Mouse (Mus musculus) intestine, embryonic 16.5 days (tissue): ENCODE data around the gene Igflr1. TPM values are rescaled to one million over a fixed set of nuclear protein-coding genes. Genes with fewer than 3 reads are reported as not detected.

ENCODE experiments used
- ATAC-seq: fragments of 200-750 bp; cut with Nextera tagmentation; 2 replicates; pipeline ENCODE4 v1.8.0; 2017; ENCODE audit warnings: moderate TSS enrichment, moderate library complexity
- H3K27ac ChIP-seq: fragments of 300-500 bp; sonication (generic); 2 replicates; pipeline ENCODE4 v1.5.1; 2014; ENCODE audit warnings: mild to moderate bottlenecking, low read length
- H3K27me3 ChIP-seq: fragments of 300-500 bp; sonication (generic); replicated peaks from 2 replicates; pipeline ENCODE4 v1.6.1; 2014; ENCODE audit warnings: low read length, control low read depth, mixed read lengths; ENCODE audit not compliant: control insufficient read depth, insufficient read depth
- H3K36me3 ChIP-seq: fragments of 300-500 bp; sonication (generic); 2 replicates; pipeline ENCODE4 v1.6.1; 2014; ENCODE audit warnings: low read length, control low read depth; ENCODE audit not compliant: control insufficient read depth, insufficient read depth
- H3K4me1 ChIP-seq: fragments of 300-500 bp; sonication (generic); 2 replicates; pipeline ENCODE4 v1.6.1; 2014; ENCODE audit warnings: low read length, control low read depth, mixed read lengths; ENCODE audit not compliant: control insufficient read depth, insufficient read depth
- H3K4me2 ChIP-seq: fragments of 300-500 bp; sonication (generic); 2 replicates; pipeline ENCODE4 v1.6.1; 2014; ENCODE audit warnings: low read depth, low read length, control low read depth
- H3K4me3 ChIP-seq: fragments of 300-500 bp; sonication (generic); 2 replicates; pipeline ENCODE4 v1.5.1; 2014; ENCODE audit warnings: mild to moderate bottlenecking, low read length
- H3K9ac ChIP-seq: fragments of 300-500 bp; sonication (generic); 2 replicates; pipeline ENCODE4 v1.6.1; 2014; ENCODE audit warnings: low read depth, low read length
- H3K9me3 ChIP-seq: fragments of 300-500 bp; sonication (generic); 2 replicates; pipeline ENCODE4 v1.6.1; 2016; ENCODE audit warnings: low read length, control low read depth; ENCODE audit not compliant: control insufficient read depth
- WGBS: fragments of 180-500 bp; shearing (Covaris S2); extraction: QIAGEN DNeasy Blood & Tissue Kit; methylation state at CpG from one replicate; pipeline ENCODE4 v1.1.7; 2014; 5-methylcytosine and 5-hydroxymethylcytosine counted together
- polyA plus RNA-seq: library from polyadenylated mRNA; unstranded; fragments of >200 nt; fragmentation: Nextera tagmentation; extraction: Ambion mirVana; gene quantifications from 2 replicates; pipeline ENCODE4 v1.2.1, GENCODE M21; 2015

Gene Igflr1
- polyA plus RNA-seq, 1 experiment from 2014 or later: 5.4 TPM

- no peaks in the 10 kb centered on the region for H3K9me3 ChIP-seq
- peak within 1 kb of the TSS; percentile 71 for H3K9ac ChIP-seq
- ATAC-seq: peak; percentile 83
- no peaks in the 10 kb centered on the region for H3K27me3 ChIP-seq
- peaks cover 21% of the 10 kb centered on the region for H3K4me1 ChIP-seq
- H3K36me3 ChIP-seq: peaks cover 11% of the 10 kb centered on the region
- WGBS: under 1% methylated on average over 20 of the region's 20 CpGs
- H3K4me2 ChIP-seq: peak within 1 kb of the TSS; percentile 75
- H3K27ac ChIP-seq: peak within 1 kb of the TSS; percentile 64
- H3K4me3 ChIP-seq: peak within 1 kb of the TSS; percentile 58
These were observed 5.7 kb upstream of the Igflr1 start, which contains the start of gene Lin37 for GRCm38 (mm10) chr7:30559443-30559954. TSS of gene Lin37 (minus strand) at chr7:30559838.

DNA sequence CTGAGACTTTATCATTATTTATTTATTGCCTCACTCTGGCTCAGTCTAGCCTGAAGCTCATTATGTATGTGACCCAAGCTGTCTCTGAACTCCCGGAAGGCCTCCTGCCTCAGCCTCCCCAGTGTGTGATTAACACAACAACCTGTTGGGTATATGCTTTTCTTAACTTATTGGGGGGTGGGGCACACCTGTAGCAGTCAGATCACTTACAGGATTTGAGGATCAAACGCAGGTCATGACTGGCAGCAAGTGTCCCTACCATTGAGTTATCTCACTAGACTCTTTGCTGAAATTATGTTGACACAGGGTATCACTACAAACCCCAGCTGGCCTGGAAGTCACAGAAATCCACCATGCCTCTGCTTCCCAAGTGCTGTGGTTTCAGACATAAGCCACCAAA, 4.9 kb upstream of the Igflr1 start:
- no peak overlapping the region for H3K9ac ChIP-seq
- peak overlapping the region; percentile 53; the same call in 1 of the 2 replicates for H3K4me2 ChIP-seq
- 61% methylated on average over 2 of the region's 2 CpGs for WGBS
- peak overlapping the region; percentile 50; the same call in 1 of the 2 replicates for H3K27ac ChIP-seq
- ATAC-seq: no peak
- H3K27me3 ChIP-seq: no peaks in the 10 kb centered on the region
- peaks cover 21% of the 10 kb centered on the region for H3K4me1 ChIP-seq
- no peak overlapping the region for H3K4me3 ChIP-seq
- no peaks in the 10 kb centered on the region for H3K9me3 ChIP-seq
- peaks cover 10% of the 10 kb centered on the region for H3K36me3 ChIP-seq

- Histone ChIP-seq H3K4me3 (peak overlapping the region; percentile 85), H3K9ac (peak overlapping the region; percentile 78), H3K36me3 (peaks cover 8% of the 10 kb centered on the region; the same call in 1 of the 2 replicates), H3K4me2 (peak overlapping the region; percentile 65), H3K4me1 (peaks cover 21% of the 10 kb centered on the region), H3K27me3 (no peaks in the 10 kb centered on the region), H3K9me3 (no peaks in the 10 kb centered on the region), H3K27ac (peak overlapping the region; percentile 98)
- no peak for ATAC-seq
- WGBS: under 1% methylated on average over 27 of the region's 27 CpGs
These were observed 2.6 kb upstream of the Igflr1 start for GRCm38 (mm10) chr7:30562526-30563116.

DNA sequence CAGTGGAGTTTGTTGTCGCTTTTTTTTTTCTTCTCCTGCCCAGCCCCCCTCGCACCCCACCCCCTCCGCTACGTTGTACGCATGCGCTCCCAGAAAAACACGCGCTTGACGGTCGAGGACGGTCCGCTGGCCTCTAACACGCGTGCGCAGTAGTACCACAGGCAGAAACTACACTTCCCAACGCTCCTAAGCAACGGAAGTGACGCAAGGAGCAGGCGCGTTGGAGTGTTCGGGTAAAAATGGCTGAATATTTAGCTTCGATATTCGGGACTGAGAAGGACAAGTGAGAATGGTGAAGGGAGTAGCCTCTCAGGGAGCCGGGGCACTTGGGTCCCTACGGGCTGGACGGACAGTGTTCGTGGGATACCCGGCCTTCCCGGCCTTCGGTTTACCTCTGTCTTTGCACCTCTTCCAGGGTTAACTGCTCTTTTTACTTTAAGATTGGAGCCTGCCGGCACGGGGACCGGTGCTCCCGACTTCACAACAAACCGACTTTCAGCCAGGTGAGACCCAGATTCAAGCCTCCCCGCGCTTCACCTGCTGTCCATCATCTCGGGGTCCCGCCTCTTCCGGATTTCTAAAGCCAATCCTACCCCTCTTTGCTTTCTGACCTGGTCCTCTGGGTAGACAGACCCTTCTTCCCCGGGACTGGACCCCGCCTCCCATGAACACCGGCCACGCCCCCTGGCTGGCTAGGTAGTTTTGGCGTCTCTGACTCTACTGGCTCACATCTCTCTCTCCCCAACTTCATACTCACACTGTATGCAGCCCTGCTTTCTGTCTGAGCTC, 1.9 kb upstream of the Igflr1 start, which contains the start of the genes U2af1l4, Gm49396 and Psenen:
Gene U2af1l4, plus strand, starts transcription at position 185 of the 789 bp plus-strand sequence.
Gene Gm49396, plus strand, starts transcription at position 228 of the 789 bp plus-strand sequence.
Gene Psenen, minus strand, starts transcription at position 511 of the 789 bp plus-strand sequence.
- H3K4me2 ChIP-seq: peak within 1 kb of the TSS; percentile 65
- no peaks in the 10 kb centered on the region for H3K27me3 ChIP-seq
- peak within 1 kb of the TSS; percentile 98 for H3K27ac ChIP-seq
- no peaks in the 10 kb centered on the region for H3K9me3 ChIP-seq
- WGBS: 0% methylated on average over 45 of the region's 45 CpGs
- ATAC-seq: peak; percentile 88
- peak within 1 kb of the TSS; percentile 85 for H3K4me3 ChIP-seq
- H3K36me3 ChIP-seq: peaks cover 8% of the 10 kb centered on the region; the same call in 1 of the 2 replicates
- peaks cover 18% of the 10 kb centered on the region for H3K4me1 ChIP-seq
- peak within 1 kb of the TSS; percentile 88 for H3K9ac ChIP-seq

GRCm38 (mm10) chr7:30563906-30564280, 1.3 kb upstream of the Igflr1 start:
- WGBS: 22% methylated on average over 6 of the region's 6 CpGs
- Histone ChIP-seq H3K27me3 (no peaks in the 10 kb centered on the region), H3K9me3 (no peaks in the 10 kb centered on the region), H3K4me2 (peak overlapping the region; percentile 58), H3K27ac (peak overlapping the region; percentile 98), H3K36me3 (peaks cover 10% of the 10 kb centered on the region), H3K9ac (peak overlapping the region; percentile 88), H3K4me1 (peaks cover 12% of the 10 kb centered on the region), H3K4me3 (peak overlapping the region; percentile 85)
- no peak for ATAC-seq

DNA sequence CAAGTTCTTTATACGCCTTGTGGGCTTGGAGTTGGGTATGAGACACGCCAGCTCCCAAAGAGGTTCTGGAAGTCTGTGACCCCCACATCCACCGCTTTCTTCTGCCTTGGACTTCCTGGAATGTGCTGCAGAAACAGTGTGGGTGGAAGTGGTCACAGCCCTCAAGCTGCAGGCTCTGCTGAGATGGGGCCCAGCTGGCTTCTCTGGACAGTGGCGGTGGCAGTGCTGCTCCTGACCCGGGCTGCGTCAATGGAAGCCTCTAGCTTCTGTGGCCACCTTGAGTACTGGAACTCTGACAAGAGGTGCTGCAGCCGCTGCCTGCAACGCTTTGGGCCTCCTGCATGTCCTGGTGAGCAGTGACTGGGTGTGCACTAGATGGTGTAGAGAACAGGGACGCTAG, 806 bp downstream of the Igflr1 start:
- whole genome bisulfite sequencing: 79% methylated on average over 9 of the region's 9 CpGs
- Histone ChIP-seq H3K9ac (no peak overlapping the region), H3K27me3 (no peaks in the 10 kb centered on the region), H3K9me3 (no peaks in the 10 kb centered on the region), H3K27ac (no peak overlapping the region), H3K4me3 (no peak overlapping the region), H3K4me1 (peaks cover 7% of the 10 kb centered on the region; the same call in 1 of the 2 replicates), H3K36me3 (peaks cover 27% of the 10 kb centered on the region), H3K4me2 (no peak overlapping the region)
- no peak for ATAC-seq

- H3K4me2 ChIP-seq: no peak overlapping the region
- WGBS: 90% methylated on average over 11 of the region's 11 CpGs
- no peak overlapping the region for H3K4me3 ChIP-seq
- H3K9me3 ChIP-seq: no peaks in the 10 kb centered on the region
- no peak overlapping the region for H3K9ac ChIP-seq
- peaks cover 7% of the 10 kb centered on the region; the same call in 1 of the 2 replicates for H3K4me1 ChIP-seq
- no peak for ATAC-seq
- H3K27me3 ChIP-seq: no peaks in the 10 kb centered on the region
- no peak overlapping the region for H3K27ac ChIP-seq
- H3K36me3 ChIP-seq: peaks cover 37% of the 10 kb centered on the region
These were observed 2.3 kb downstream of the Igflr1 start for GRCm38 (mm10) chr7:30567555-30567954.

GRCm38 (mm10) chr7:30572389-30572788, 7.2 kb downstream of the Igflr1 start:
- Histone ChIP-seq H3K27me3 (no peaks in the 10 kb centered on the region), H3K9me3 (no peaks in the 10 kb centered on the region), H3K4me1 (no peaks in the 10 kb centered on the region), H3K4me2 (no peak overlapping the region), H3K9ac (no peak overlapping the region), H3K36me3 (peaks cover 64% of the 10 kb centered on the region), H3K27ac (no peak overlapping the region), H3K4me3 (no peak overlapping the region)
- WGBS: 82% methylated on average over 5 of the region's 5 CpGs
- no peak for ATAC-seq

GRCm38 (mm10) chr7:30572969-30573368, 7.7 kb downstream of the Igflr1 start:
- WGBS: 78% methylated on average over 2 of the region's 2 CpGs
- no peak for ATAC-seq
- Histone ChIP-seq H3K27ac (no peak overlapping the region), H3K9ac (no peak overlapping the region), H3K4me2 (no peak overlapping the region), H3K9me3 (no peaks in the 10 kb centered on the region), H3K4me1 (no peaks in the 10 kb centered on the region), H3K36me3 (peaks cover 65% of the 10 kb centered on the region), H3K4me3 (no peak overlapping the region), H3K27me3 (no peaks in the 10 kb centered on the region)
